Mouse (Mus musculus): ENCODE results near the gene Arhgef28. TPM values are rescaled to one million over a fixed set of nuclear protein-coding genes. Genes with fewer than 3 reads are reported as not detected.

Gene Arhgef28
- polyA plus RNA-seq, 1 experiment from 2014 or later = 17.0 TPM

DNA sequence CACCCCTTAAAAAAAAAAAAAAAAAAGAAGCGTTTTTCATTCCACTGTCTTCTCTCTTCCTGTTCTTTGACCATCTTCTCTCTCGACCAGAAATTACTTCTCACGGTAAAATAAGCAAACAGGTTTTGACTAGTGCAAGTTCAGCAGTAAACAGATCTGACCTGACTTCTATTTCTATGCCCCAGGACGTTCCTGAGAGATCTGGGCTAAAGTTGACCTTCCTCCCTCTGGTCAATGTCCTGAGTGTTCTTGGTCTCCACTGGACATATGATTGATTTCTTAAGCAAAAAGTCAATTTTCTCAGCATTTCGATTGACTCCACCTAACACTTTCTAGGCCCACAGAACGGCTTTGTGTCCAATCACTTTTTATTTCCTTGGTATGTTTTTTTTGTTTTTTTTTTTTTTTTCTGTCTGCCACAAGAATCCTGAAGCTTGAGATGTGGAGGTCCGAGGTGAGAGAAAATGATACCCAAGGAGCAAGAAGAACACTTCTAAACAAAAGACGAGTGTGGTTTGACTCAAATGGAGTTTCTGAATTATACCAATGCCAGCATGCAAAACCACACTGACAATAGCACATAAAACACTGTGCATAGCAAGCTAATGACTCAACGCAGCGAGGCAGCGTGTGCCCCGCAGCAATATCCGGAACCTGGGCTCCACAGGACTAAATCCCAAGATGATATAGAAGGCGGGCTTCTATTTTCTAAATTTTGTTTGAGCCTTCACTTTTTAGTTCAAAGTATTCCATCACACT lies 278.7 kb downstream of the Arhgef28 start:
- WGBS = 25% methylated on average over 14 of the region's 14 CpGs
- Histone ChIP-seq H3K27ac (replicated peaks; ENCODE audit: low read depth, low read length) (no peak overlapping the region), H3K4me1 (ENCODE audit: control insufficient read depth, insufficient read depth, low read length) (peaks cover 21% of the 10 kb centered on the region), H3K4me3 (ENCODE audit: low read depth, low read length) (no peak overlapping the region), H3K9me3 (ENCODE audit: control insufficient read depth, low read length) (no peaks in the 10 kb centered on the region), H3K9ac (ENCODE audit: low read length) (no peak overlapping the region), H3K27me3 (ENCODE audit: control insufficient read depth, insufficient read depth, low read length) (no peaks in the 10 kb centered on the region), H3K36me3 (ENCODE audit: control insufficient read depth, insufficient read depth, low read length) (peaks cover 2% of the 10 kb centered on the region; the same call in 1 of the 2 replicates), H3K4me2 (ENCODE audit: low read depth, severe bottlenecking) (no peak overlapping the region; the same call in 1 of the 2 replicates)
- DNase-seq (ENCODE audit: low spot score) = peak; percentile 48
- ATAC-seq (ENCODE audit: insufficient number of reproducible peaks, low FRiP score, low TSS enrichment, low read depth) = no peak

DNA sequence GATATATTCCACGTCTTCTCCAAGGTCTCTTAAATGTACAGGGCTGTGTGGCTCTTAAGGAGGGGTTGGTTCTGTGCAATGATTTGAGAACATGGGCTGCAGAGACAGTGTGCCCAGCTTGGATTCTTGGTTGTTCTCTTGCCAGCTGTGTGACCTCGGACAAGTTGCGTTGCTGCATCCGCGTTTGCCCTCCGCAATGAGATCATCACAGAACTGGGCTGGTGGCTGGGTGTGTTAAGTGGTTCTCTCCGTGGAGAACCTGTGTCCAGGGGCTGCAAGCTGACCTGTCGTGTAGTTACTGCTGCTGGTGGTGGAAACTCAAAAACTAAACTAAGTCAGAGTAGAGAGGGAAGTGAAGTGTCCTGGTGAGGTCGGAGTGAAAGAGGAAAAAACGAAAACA lies 279.9 kb downstream of the Arhgef28 start:
- Histone ChIP-seq H3K4me3 (ENCODE audit: low read depth, low read length) (no peak overlapping the region), H3K36me3 (ENCODE audit: control insufficient read depth, insufficient read depth, low read length) (peaks cover 2% of the 10 kb centered on the region; the same call in 1 of the 2 replicates), H3K27me3 (ENCODE audit: control insufficient read depth, insufficient read depth, low read length) (no peaks in the 10 kb centered on the region), H3K4me2 (ENCODE audit: low read depth, severe bottlenecking) (no peak overlapping the region), H3K9ac (ENCODE audit: low read length) (no peak overlapping the region), H3K4me1 (ENCODE audit: control insufficient read depth, insufficient read depth, low read length) (peaks cover 21% of the 10 kb centered on the region), H3K9me3 (ENCODE audit: control insufficient read depth, low read length) (no peaks in the 10 kb centered on the region), H3K27ac (replicated peaks; ENCODE audit: low read depth, low read length) (no peak overlapping the region)
- no peak for DNase-seq (ENCODE audit: low spot score)
- WGBS = 85% methylated on average over 10 of the region's 10 CpGs
- ATAC-seq (ENCODE audit: insufficient number of reproducible peaks, low FRiP score, low TSS enrichment, low read depth) = no peak

DNA sequence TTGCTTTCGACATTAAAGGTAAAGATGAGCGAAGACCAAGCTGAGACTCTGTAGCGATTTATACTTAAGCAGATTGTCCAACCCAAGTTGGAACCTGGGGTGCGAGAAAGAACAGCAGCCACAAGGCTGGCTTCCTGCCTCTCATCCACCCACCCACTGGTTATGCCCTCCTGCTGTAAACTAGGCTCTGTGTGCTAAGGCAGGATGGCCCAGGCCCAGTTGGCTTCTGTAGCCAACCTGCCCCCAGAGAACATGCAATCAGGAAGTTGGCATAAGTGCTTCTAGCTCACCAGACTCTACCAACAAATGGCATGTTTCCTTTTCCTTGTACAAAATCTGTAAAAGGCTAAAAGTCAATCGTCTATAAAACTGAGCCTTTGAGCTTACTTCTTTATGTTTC lies 283.2 kb downstream of the Arhgef28 start:
- H3K9ac ChIP-seq (ENCODE audit: low read length) = no peak overlapping the region
- H3K27ac ChIP-seq (replicated peaks; ENCODE audit: low read depth, low read length) = no peak overlapping the region
- ATAC-seq (ENCODE audit: insufficient number of reproducible peaks, low FRiP score, low TSS enrichment, low read depth) (no peak), DNase-seq (ENCODE audit: low spot score) (no peak)
- 95% methylated on average over 5 of the region's 5 CpGs for whole genome bisulfite sequencing
- H3K4me3 ChIP-seq (ENCODE audit: low read depth, low read length) = no peak overlapping the region
- H3K9me3 ChIP-seq (ENCODE audit: control insufficient read depth, low read length) = no peaks in the 10 kb centered on the region
- no peaks in the 10 kb centered on the region for H3K27me3 ChIP-seq (ENCODE audit: control insufficient read depth, insufficient read depth, low read length)
- no peak overlapping the region for H3K4me2 ChIP-seq (ENCODE audit: low read depth, severe bottlenecking)
- H3K36me3 ChIP-seq (ENCODE audit: control insufficient read depth, insufficient read depth, low read length) = no peaks in the 10 kb centered on the region
- H3K4me1 ChIP-seq (ENCODE audit: control insufficient read depth, insufficient read depth, low read length) = peaks cover 17% of the 10 kb centered on the region; the same call in 1 of the 2 replicates

DNA sequence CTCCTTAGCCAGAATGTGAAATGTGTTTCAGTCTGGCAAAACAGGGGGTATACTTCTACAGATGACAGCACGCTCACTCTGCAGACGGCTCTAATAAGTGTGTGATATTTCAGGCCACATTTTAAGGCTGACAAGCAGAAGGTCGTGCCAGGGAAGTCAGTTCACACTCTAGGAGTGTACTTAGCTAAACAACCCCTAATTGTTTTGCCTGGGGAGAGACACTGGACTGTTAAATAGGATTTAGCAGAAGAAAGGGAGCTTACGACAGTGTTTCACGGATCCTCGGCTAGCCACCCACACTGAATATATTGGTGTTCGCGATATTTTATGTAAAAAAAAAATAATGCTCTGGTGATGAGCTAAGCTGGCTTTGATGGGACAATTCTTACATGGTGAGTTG lies 286.6 kb downstream of the Arhgef28 start:
- Histone ChIP-seq H3K9me3 (ENCODE audit: control insufficient read depth, low read length) (no peaks in the 10 kb centered on the region), H3K27me3 (ENCODE audit: control insufficient read depth, insufficient read depth, low read length) (no peaks in the 10 kb centered on the region), H3K4me3 (ENCODE audit: low read depth, low read length) (no peak overlapping the region), H3K36me3 (ENCODE audit: control insufficient read depth, insufficient read depth, low read length) (no peaks in the 10 kb centered on the region), H3K4me1 (ENCODE audit: control insufficient read depth, insufficient read depth, low read length) (peaks cover 10% of the 10 kb centered on the region; the same call in 1 of the 2 replicates), H3K4me2 (ENCODE audit: low read depth, severe bottlenecking) (no peak overlapping the region), H3K27ac (replicated peaks; ENCODE audit: low read depth, low read length) (no peak overlapping the region), H3K9ac (ENCODE audit: low read length) (no peak overlapping the region)
- no peak for DNase-seq (ENCODE audit: low spot score)
- no peak for ATAC-seq (ENCODE audit: insufficient number of reproducible peaks, low FRiP score, low TSS enrichment, low read depth)
- WGBS = 32% methylated on average over 8 of the region's 8 CpGs

DNA sequence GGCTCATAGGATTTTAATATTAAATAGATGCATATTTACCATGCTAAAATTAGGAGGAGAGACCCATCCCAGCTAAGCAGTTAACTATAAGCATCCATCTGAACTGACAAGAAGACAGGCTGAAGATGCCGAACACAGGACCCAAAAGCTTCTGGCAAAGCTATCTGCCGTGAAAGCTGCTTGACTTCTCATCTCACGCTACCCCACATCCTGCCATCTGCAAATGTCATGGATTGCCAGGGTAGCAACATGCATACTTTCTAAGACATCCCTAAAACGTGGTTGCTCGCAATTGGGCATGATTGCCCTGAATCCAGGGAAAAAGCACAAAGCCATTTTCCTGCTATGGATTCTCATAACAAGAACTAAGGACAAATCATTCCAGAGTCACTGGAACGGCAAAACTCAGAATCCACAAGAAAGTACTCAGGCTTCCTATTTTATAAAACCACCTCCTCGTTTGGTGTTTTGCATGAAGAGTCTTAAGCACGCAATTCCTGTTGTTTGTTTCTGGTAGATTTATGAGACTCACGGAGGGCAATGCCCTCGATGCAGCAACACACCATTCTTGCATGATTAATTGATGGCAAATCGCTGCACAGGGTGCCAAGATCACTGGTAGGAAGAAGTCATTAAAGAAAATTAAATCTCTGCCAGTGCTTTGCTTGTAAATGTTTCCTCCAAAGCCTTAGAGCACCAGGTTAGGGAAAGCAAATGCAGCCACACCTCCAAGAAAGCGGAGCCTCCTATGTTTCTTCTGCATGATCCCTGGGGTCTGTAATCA lies 287.9 kb downstream of the Arhgef28 start:
- H3K36me3 ChIP-seq (ENCODE audit: control insufficient read depth, insufficient read depth, low read length) = no peaks in the 10 kb centered on the region
- H3K4me1 ChIP-seq (ENCODE audit: control insufficient read depth, insufficient read depth, low read length) = peaks cover 10% of the 10 kb centered on the region; the same call in 1 of the 2 replicates
- ATAC-seq (ENCODE audit: insufficient number of reproducible peaks, low FRiP score, low TSS enrichment, low read depth) (no peak), DNase-seq (ENCODE audit: low spot score) (no peak)
- no peaks in the 10 kb centered on the region for H3K27me3 ChIP-seq (ENCODE audit: control insufficient read depth, insufficient read depth, low read length)
- WGBS = 55% methylated on average over 12 of the region's 12 CpGs
- no peak overlapping the region for H3K4me3 ChIP-seq (ENCODE audit: low read depth, low read length)
- no peak overlapping the region for H3K27ac ChIP-seq (replicated peaks; ENCODE audit: low read depth, low read length)
- no peak overlapping the region for H3K4me2 ChIP-seq (ENCODE audit: low read depth, severe bottlenecking)
- no peaks in the 10 kb centered on the region for H3K9me3 ChIP-seq (ENCODE audit: control insufficient read depth, low read length)
- no peak overlapping the region for H3K9ac ChIP-seq (ENCODE audit: low read length)

DNA sequence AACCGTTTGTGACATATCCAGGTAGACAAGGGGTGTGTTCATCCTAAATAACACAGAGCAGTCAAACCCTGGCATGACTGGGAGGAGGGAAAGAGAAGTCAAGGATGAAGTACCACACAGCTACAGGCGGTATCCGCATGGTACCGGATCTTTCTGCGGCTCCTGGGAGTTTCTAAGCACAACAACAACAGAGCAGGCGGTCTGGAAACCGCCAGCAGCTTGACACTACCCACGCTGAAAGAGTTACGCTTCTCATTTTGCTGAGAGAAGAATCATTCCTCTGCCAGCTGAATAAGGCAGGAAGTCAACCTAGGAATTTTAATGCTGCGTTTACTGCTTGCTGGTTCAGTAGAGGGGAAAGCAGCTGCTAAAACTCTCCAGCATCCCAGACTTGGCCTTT lies 295.2 kb downstream of the Arhgef28 start:
- ATAC-seq (ENCODE audit: insufficient number of reproducible peaks, low FRiP score, low TSS enrichment, low read depth) = no peak

DNA sequence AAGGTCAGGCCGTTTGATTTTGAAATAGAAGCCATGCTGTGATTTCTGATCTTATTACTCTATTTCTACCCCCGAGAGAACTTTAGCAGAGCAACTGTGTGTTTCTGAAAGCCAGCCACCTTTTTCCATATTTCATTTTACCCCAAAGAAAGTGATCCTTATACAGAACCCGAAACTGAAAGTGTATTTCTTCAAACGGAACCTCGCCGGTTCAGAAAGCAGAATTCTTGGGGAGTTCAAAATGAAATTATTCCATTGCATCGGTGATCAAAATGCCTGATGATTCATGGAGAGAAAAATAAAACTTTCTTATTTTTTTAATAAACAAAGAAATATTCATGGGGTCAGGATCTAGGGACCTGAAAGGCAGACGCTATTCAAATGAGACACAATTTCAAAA lies 303.4 kb downstream of the Arhgef28 start:
- no peak overlapping the region for H3K27ac ChIP-seq (replicated peaks; ENCODE audit: low read depth, low read length)
- no peak overlapping the region for H3K9ac ChIP-seq (ENCODE audit: low read length)
- ATAC-seq (ENCODE audit: insufficient number of reproducible peaks, low FRiP score, low TSS enrichment, low read depth) = no peak
- 91% methylated on average over 8 of the region's 8 CpGs for WGBS
- no peaks in the 10 kb centered on the region for H3K27me3 ChIP-seq (ENCODE audit: control insufficient read depth, insufficient read depth, low read length)
- no peaks in the 10 kb centered on the region for H3K4me1 ChIP-seq (ENCODE audit: control insufficient read depth, insufficient read depth, low read length)
- no peaks in the 10 kb centered on the region for H3K9me3 ChIP-seq (ENCODE audit: control insufficient read depth, low read length)
- no peak overlapping the region for H3K4me3 ChIP-seq (ENCODE audit: low read depth, low read length)
- H3K36me3 ChIP-seq (ENCODE audit: control insufficient read depth, insufficient read depth, low read length) = no peaks in the 10 kb centered on the region
- no peak overlapping the region for H3K4me2 ChIP-seq (ENCODE audit: low read depth, severe bottlenecking)
- DNase-seq (ENCODE audit: low spot score) = no peak

More for the DNA sequence above, 295.2 kb downstream of the Arhgef28 start:
- no peak overlapping the region; the same call in 1 of the 2 replicates for H3K9ac ChIP-seq (ENCODE audit: low read length)
- no peaks in the 10 kb centered on the region for H3K9me3 ChIP-seq (ENCODE audit: control insufficient read depth, low read length)
- 16% methylated on average over 10 of the region's 10 CpGs for WGBS
- no peaks in the 10 kb centered on the region for H3K36me3 ChIP-seq (ENCODE audit: control insufficient read depth, insufficient read depth, low read length)
- H3K27ac ChIP-seq (replicated peaks; ENCODE audit: low read depth, low read length) = peak overlapping the region; percentile 56
- H3K4me1 ChIP-seq (ENCODE audit: control insufficient read depth, insufficient read depth, low read length) = peaks cover 5% of the 10 kb centered on the region; the same call in 1 of the 2 replicates
- peak; percentile 61 for DNase-seq (ENCODE audit: low spot score)
- no peak overlapping the region for H3K4me3 ChIP-seq (ENCODE audit: low read depth, low read length)
- peak overlapping the region; percentile 16; the same call in 1 of the 2 replicates for H3K4me2 ChIP-seq (ENCODE audit: low read depth, severe bottlenecking)
- no peaks in the 10 kb centered on the region for H3K27me3 ChIP-seq (ENCODE audit: control insufficient read depth, insufficient read depth, low read length)

DNA sequence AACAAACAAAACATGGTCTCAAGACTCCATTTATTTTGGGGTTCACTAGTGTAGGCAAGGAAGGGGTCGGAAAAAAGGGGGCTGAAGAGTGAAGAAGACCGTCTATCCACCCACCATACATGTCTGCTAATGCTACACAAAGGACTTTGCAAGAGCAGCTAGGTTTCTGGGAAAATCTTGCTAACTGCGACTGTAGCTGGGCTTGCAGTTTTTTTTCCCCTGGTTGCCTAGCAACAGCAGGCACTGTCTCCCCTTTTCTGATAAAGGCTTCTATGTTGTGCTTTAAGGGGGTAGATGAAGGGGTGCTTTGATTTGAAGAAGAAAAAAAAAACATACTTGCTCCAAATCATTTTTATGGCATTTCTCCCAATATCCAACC lies 305.9 kb downstream of the Arhgef28 start:
- WGBS = 65% methylated on average over 3 of the region's 3 CpGs
- Histone ChIP-seq H3K9ac (ENCODE audit: low read length) (no peak overlapping the region), H3K4me2 (ENCODE audit: low read depth, severe bottlenecking) (no peak overlapping the region), H3K27ac (replicated peaks; ENCODE audit: low read depth, low read length) (no peak overlapping the region), H3K9me3 (ENCODE audit: control insufficient read depth, low read length) (no peaks in the 10 kb centered on the region), H3K4me3 (ENCODE audit: low read depth, low read length) (no peak overlapping the region), H3K4me1 (ENCODE audit: control insufficient read depth, insufficient read depth, low read length) (no peaks in the 10 kb centered on the region), H3K36me3 (ENCODE audit: control insufficient read depth, insufficient read depth, low read length) (no peaks in the 10 kb centered on the region), H3K27me3 (ENCODE audit: control insufficient read depth, insufficient read depth, low read length) (no peaks in the 10 kb centered on the region)
- DNase-seq (ENCODE audit: low spot score) = no peak
- ATAC-seq (ENCODE audit: insufficient number of reproducible peaks, low FRiP score, low TSS enrichment, low read depth) = no peak

Data from limb, embryonic 11.5 days (tissue).